Mouse (Mus musculus) intestine, embryonic 15.5 days (tissue): ENCODE measurements at regions not wholly inside any gene's neighbourhood (a gene's known extent, or its start where the extent isn't known, plus 50 kb on each side); places are given as distances from the start of the nearest gene placed in this dataset.

Experiments
- ATAC-seq: fragments of 200-750 bp; cut with Nextera tagmentation; 2 replicates; pipeline ENCODE4 v1.8.0; 2017; ENCODE audit warnings: moderate TSS enrichment, moderate library complexity
- H3K27ac ChIP-seq: fragments of 300-500 bp; sonication (generic); 2 replicates; pipeline ENCODE4 v1.5.1; 2015; ENCODE audit warnings: mild to moderate bottlenecking, inconsistent platforms
- H3K27me3 ChIP-seq: fragments of 300-500 bp; sonication (generic); replicated peaks from 2 replicates; pipeline ENCODE4 v1.6.1; 2015; ENCODE audit warnings: inconsistent platforms
- H3K36me3 ChIP-seq: fragments of 300-500 bp; sonication (generic); 2 replicates; pipeline ENCODE4 v1.6.1; 2015; ENCODE audit warnings: inconsistent platforms
- H3K4me1 ChIP-seq: fragments of 300-500 bp; sonication (generic); replicated peaks from 2 replicates; pipeline ENCODE4 v1.6.1; 2015; ENCODE audit warnings: inconsistent platforms
- H3K4me2 ChIP-seq: fragments of 300-500 bp; sonication (generic); replicated peaks from 2 replicates; pipeline ENCODE4 v1.6.1; 2015; ENCODE audit warnings: mild to moderate bottlenecking, inconsistent platforms
- H3K4me3 ChIP-seq: fragments of 300-500 bp; sonication (generic); replicated peaks from 2 replicates; pipeline ENCODE4 v1.5.1; 2015; ENCODE audit warnings: inconsistent platforms
- H3K9ac ChIP-seq: fragments of 300-500 bp; sonication (generic); 2 replicates; pipeline ENCODE4 v1.6.1; 2015; ENCODE audit warnings: inconsistent platforms
- H3K9me3 ChIP-seq: fragments of 300-500 bp; sonication (generic); 2 replicates; pipeline ENCODE4 v1.6.1; 2016; ENCODE audit warnings: inconsistent platforms
- WGBS: fragments of 180-500 bp; shearing (Covaris S2); methylation state at CpG from one replicate; pipeline ENCODE4 v1.1.7; 2015; 5-methylcytosine and 5-hydroxymethylcytosine counted together

GRCm38 (mm10) chr1:65981665-65982064 is 55.3 kb downstream of the Crygf start:
- no peak overlapping the region for H3K9ac ChIP-seq

DNA sequence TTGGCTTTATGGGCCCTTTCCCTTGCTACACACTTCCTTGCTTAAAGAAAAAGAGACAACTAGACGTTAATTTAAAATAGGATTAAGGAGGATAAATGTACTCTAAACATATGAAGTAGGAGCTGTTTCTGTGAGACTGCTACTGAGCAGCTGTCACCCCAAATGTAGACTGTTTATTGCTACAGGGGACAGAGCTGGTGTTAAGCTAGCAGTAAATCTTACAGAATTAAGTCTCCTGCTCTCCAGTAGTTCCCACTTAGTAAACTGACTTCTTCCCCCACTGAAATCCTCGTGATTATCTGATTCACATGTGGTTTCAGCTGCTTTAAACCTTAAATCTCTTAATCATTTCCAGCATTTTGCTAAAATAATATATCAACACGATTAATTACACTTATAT is 74.1 kb downstream of the Crygf start:
- Histone ChIP-seq H3K4me2 (no peak overlapping the region), H3K36me3 (no peaks in the 10 kb centered on the region), H3K27ac (no peak overlapping the region), H3K4me3 (no peak overlapping the region), H3K9me3 (no peaks in the 10 kb centered on the region), H3K27me3 (no peaks in the 10 kb centered on the region), H3K9ac (no peak overlapping the region), H3K4me1 (peaks cover 5% of the 10 kb centered on the region; the same call in 1 of the 2 replicates)
- ATAC-seq = no peak
- 42% methylated on average over 3 of the region's 3 CpGs for WGBS

More at GRCm38 (mm10) chr1:65981665-65982064, 55.3 kb downstream of the Crygf start:
- H3K36me3 ChIP-seq = no peaks in the 10 kb centered on the region
- H3K4me2 ChIP-seq = no peak overlapping the region
- H3K4me3 ChIP-seq = no peak overlapping the region
- H3K27me3 ChIP-seq = no peaks in the 10 kb centered on the region
- no peaks in the 10 kb centered on the region for H3K9me3 ChIP-seq
- H3K4me1 ChIP-seq = no peaks in the 10 kb centered on the region
- ATAC-seq = no peak
- WGBS = 78% methylated on average over 5 of the region's 5 CpGs
- H3K27ac ChIP-seq = no peak overlapping the region

DNA sequence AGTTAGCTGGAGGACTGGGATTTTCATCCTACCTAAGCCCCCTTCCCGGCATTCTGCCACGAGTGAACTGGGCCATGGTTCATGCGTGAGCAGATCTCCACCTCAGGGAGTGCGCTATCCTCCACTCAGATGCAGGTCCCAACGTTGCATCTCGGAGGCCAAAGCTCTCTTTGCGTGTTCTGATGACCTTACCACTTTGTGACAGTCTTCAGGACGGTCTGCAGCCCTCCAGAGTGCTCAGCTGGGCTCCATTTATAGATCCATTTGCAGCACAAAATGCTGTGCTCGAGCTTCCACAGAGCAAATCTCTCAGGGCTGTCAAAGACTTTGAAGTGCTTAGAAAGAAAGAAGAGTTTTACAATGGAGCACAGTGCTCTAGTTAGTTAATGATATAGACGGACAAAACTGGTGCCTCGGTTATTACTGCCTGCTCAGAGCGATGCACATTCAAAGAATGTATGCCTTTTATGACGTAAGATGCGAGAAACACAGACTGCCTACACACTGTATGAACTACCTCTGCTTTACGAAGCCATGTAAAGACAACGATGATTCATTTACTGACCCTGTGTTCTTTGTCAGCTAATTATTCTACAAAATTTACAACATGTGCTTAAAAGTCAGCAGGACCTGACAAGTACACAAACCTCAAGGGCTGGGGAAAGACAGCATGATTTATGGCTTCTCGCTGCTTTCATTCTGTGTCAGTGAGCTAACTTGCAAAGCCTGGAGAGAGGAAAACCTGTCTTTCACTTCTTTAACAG is 77.8 kb downstream of the Crygf start:
- H3K36me3 ChIP-seq = no peaks in the 10 kb centered on the region
- no peaks in the 10 kb centered on the region for H3K27me3 ChIP-seq

More for the DNA sequence above, 77.8 kb downstream of the Crygf start:
- no peak overlapping the region for H3K9ac ChIP-seq
- H3K4me2 ChIP-seq = peak overlapping the region; percentile 39
- H3K9me3 ChIP-seq = no peaks in the 10 kb centered on the region
- no peak overlapping the region; the same call in 1 of the 2 replicates for H3K27ac ChIP-seq
- WGBS = 17% methylated on average over 17 of the region's 17 CpGs
- ATAC-seq = peak; percentile 90
- H3K4me3 ChIP-seq = no peak overlapping the region
- H3K4me1 ChIP-seq = peaks cover 5% of the 10 kb centered on the region; the same call in 1 of the 2 replicates
